Mouse (Mus musculus): ENCODE results near the gene Dapk1. TPM values are rescaled to one million over a fixed set of nuclear protein-coding genes. Genes with fewer than 3 reads are reported as not detected.
A peak's percentile ranks its signal among the peaks of the same experiment; 100 is the strongest.
"Not testable (repeated sequence)": the region's sequence is repeated elsewhere in the genome, so short reads cannot be mapped to it uniquely, and the experiment has no call there.

Gene Dapk1
- total RNA-seq (2021): 10 to 100 TPM; 27.7 to 30.2 TPM
- long read RNA-seq, experiment 1, full-length matches to known transcripts: 3 of 10 reads
- long read RNA-seq, experiment 1, partial matches to known transcripts: 3 of 10 reads
- long read RNA-seq, experiment 1, other reads (novel, unspliced or antisense): 4 of 10 reads
- long read RNA-seq, experiment 2, full-length matches to known transcripts: 6 of 12 reads
- long read RNA-seq, experiment 2, partial matches to known transcripts: 0 of 12 reads
- long read RNA-seq, experiment 2, other reads (novel, unspliced or antisense): 6 of 12 reads

DNA sequence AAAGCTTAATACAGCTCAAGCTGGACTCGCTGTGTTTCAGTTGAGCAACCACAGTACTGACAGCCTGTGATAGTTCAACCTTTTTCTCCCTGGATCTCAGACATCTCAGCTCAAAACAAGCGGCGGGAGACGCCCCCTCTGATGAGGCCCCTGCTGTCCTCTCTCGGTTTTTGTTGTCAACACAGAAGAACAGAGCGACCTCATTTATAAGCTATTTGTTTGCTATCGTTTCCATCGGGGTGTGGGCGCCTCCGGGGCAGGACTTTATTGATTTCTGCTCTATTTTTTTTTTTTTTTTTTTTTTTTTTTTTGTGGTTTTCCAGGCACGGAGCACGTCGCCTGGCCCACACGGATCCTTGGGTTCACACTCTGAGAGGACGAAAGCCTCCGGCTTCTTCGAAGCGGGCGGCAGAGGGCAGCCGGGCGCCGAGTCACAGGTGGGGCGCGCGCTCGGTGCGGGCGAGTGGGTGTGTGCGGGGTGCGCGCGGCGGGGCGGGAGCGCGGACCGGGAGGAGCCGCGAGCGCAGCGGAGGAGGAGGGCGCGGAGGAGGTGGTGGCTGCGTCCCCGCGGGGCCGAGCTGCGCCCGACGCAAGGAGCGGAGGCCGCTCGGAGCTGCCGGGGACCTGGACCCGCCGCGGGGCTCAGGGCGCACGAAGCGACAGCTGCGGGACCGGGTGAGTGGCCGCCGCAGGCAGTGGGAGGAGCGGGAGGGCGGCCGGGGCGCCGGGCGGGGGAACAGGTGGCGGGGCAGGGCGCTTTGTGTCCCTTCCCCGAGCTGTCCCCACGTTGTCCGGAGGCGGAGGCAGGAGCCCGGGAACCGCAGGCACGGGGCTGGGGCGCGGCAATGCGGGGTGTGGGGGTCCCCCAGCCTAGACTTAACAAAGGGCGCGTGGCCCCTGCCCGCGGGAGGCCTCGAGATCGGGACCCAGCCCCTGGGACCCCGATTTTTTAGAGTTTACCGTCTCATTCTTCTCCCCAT, at the start of gene Dapk1:
TSS of gene Dapk1 (plus strand) at position 512 of the 980 bp plus-strand sequence.
- peak; percentile 87 to 91 for DNase-seq

DNA sequence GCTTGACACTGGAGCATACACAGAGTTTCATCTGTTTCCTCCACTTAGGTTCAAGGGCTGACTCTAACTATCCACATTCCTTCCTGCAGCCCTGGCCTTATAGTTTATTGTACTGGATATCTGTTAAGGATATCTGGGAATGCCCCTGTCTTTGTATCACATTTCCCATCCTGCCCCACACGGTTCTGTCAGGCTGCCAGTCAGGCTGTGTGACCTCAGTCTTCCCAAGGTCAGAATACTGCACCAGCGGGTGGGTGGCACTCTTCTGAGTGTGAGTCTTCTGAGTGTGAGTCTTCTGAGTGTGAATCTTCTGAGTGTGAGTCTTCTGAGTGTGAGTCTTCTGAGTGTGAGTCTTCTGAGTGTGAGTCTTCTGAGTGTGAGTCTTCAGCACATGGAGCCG, 48.4 kb upstream of the Dapk1 start:
- no peak for DNase-seq

DNA sequence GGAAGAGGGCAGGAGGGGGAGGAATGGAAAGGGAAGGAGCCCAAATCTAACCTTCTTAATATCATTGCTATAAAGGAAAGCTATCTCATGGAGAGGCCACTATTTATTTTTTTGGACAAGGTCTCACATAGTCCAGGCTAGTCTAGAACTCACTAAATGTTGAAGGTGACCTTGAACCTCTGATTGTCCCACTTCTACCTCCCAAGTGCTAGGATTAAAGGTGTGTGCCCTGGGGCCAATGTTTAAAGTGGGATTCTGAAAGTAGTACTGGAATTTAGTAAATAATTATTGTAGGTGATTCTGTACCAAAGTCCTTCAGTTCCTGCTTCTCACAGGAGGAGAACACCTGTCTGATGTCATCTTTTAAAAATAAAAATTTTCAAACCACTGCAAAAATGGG, 45.3 kb upstream of the Dapk1 start:
- no peak for DNase-seq

DNA sequence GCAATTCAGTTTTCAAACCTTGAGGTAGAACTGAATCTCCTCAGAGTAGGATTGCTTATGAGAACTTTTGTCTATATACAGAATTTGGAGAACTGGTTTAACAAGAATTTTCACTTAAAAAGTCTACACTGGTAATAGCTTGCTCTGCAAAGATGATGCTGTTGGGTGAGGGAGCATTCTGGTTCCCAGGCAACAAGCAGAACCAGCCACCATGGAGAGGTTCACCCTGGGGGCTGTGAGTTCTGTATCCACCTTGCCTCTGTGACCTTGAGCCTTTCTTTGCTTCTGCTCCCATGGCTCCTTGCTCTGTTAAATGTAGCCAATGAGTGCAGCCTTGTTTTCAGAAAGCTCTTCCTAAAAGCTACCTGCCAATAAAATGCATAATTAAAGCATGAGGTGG, 44.8 kb upstream of the Dapk1 start:
- DNase-seq: no peak

DNA sequence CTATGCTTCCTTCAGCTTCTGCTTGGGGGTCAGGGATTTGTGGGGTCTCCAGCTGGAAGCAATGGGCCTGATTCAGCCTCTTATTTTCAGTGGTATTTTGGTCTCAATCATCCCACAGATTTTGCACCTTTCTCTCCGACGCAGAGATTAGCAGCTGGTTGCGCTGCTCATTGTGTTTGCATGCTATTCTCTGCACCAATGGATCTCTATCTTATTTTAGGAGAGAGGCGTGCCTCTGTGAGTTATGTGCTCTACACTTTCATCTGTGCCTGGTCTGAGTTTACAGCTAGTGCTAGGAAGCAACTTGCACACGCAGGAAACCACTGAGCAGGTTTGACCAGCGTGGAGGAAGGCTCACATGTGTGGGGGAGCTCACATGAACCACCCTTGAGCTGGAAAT, 37.4 kb upstream of the Dapk1 start:
- no peak for DNase-seq

DNA sequence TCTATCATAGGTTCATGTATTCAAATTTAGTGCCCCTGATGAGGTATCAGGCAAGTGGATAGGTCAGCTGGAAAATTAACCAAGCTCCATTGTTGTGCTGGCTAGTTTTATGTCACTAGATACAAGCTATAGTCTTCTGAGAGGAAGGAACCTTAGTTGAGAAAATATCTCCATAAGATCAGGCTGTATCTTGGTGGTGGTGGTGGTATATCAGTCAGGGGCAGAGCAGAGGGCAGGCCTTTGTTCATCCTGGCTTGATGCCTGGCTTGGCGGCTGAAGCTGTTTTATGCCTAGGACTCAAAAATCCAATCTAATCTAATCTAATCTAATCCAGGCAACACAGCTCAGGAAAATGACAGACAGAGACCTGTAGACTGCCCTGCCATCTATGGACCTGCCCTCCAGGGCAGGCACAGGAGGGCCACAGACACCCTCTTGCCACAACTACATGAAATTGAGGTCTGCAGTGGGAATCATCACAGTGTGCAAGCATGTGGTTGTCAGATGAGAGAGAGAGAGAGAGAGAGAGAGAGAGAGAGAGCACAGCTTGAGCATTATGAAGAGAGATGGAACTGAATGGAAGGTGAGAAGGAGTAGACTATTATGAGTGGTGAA, 32.7 kb upstream of the Dapk1 start:
- no peak for DNase-seq

DNA sequence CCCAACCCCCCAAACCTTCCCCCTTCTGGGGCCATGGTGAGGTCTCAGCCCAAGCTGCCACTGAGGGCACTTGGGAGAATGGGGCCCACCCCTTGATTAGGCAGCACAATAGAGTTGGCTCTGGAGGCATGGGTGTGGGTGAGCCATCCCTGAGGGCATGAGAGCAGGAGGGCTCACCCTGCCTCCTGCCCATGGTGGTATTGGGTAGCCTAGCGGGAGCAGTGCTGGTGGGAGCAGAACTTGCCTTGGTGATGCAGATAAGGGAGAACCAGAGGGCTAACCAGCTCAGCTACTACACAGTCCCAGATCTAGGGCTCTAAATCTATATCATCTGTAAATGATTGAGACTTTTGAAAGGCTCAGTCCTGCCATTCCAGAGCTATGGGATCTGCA, 32.2 kb upstream of the Dapk1 start:
- DNase-seq: no peak

DNA sequence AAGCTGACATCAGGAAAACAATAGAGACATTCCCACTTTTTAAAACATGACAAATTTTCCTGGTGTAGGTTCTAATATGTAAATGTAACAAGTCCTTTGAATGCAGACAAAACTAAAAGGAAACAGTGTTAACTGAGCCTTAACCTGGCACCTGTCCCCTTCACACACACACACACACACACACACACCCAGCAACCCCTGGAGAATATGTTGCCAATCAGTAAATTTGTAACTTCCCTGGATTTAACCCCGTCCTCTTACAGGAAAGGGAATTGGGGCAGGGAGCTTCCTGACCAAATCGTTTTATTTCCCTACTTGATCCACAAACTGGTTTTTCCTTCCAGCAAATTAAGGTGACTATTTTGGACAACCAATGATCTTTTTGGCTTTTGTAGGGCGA, 28.2 kb upstream of the Dapk1 start:
- no peak for DNase-seq

DNA sequence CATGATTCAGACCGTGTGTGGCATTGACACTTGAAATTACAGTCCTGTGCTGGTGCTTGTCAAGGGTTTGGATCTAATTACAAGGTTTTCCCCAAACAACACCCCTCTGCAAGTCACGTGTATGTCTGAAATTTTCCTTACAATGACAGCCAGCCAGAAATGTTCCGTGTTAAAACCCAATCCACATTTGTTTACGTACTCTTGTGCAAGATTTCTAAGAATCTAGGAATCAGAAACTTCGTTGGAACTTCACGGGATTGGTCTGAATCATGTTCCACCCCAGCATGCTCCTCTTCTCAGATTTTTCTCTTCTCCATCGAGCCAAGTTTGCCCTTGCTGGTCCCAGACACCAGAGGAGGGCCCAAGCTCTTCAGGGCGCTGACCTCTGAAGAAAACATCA, 27.8 kb upstream of the Dapk1 start:
- DNase-seq: peak; percentile 11 to 24

DNA sequence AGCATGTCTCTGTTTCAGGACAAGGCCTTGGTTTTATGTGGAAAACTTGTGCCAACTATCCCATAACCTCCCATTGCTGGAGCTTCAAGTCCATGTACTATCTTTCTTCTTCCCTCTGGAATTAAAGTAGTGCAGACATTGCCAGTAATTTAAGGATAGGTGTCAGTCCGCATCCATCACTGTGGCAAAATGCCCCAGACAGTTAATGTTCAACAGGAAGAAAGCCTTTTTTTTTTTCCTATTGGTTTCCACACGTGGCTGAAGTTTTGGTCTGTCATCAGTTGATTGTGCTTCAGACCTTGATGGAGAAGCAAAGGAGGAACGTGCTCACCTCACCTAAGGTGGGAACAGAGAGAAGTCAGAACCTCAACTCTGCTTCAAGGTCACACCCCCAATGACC, 23.2 kb upstream of the Dapk1 start:
- no peak for DNase-seq

DNA sequence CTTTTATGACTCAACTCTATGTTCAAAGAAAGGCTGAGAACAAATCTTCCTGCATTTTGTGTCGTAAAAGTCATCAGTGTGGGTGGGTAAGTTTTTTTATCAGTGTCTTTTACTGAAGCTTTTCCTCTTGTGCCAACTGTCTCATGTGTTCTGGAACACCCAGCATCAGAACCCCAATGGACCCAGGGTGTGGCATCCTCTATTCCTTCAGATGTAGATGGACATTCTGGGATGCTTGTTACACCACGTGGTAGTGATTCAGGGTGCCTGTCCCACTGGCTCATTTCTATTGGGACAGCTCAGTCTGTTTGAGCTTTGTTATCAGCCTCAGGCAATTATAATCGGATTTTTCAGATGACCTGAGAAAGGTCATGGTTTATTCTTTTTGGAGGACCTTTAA, 6.9 kb upstream of the Dapk1 start:
- peak; percentile 44 to 59 for DNase-seq

DNA sequence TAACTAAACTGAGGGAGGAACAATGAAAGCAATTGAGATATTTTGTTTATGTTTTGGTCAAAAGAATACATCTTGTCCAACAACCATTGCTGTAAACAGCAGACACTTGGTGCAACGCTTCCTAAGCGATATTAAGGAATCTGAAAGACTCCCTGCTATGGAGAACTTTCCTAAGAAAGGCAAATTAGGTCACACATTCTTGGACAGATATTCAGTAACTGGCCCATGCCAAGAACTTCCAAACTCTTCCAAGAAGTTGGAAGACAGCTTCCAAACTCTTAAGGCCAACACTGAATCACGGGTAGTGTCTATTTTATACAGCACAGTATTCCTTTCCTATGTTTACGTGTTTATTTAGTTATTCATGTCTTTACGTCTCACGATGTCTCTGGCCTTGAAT, 6.2 kb upstream of the Dapk1 start:
- DNase-seq: peak; percentile 58 to 60

DNA sequence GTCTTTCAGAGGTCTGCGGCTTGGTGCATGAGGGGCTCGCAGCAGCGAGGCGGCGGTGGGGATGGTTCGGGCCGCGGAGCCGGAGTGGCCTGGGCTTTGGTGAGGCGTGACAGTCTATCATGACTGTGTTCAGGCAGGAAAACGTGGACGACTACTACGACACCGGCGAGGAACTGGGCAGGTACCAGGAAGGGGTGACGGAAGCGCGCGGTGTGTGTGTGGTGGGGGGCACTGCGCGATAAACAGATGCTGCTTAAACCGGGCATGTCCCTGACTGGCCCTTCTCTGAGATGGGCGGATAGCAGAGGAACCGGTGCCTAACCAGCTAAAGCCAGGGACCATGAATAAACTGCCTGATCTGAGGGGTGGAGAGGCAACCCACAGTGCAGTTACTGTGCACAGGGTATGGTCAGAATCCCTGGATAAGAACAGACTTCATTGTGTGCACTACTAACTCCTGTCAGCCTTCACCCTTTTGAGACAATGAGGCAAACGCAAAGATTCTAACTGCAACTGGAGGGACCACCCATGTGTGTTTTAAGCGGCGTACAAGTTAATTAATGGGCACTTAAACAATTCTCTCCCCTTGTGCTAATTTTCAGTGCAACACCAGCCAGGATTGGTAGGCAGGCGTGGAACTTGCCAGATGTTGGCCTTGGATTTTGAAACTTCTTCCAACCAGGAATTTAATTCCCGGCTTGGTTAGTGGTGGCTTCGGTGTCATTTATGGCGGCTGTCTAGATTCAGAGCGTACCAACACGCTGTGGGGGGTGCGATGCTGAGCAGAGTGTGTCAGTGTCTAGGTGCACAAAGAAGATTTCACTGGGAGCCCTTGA, 887 bp downstream of the Dapk1 start:
- DNase-seq: peak; percentile 44 to 60

DNA sequence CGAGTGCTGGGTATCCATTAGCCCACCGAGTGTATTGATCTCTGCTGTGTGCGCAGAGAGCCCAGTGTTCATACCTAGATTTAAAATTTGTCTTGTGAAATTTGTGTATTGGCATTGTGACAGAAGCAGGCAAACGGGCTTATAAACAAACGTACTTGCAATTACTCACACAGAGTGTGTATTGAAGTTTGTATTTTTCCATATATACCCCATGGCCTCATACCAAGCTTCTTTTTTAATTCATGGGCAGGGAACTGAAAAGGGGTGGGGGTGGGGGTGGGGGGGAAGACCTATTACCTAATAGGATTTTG, 1.5 kb downstream of the Dapk1 start:
- DNase-seq: no peak

DNA sequence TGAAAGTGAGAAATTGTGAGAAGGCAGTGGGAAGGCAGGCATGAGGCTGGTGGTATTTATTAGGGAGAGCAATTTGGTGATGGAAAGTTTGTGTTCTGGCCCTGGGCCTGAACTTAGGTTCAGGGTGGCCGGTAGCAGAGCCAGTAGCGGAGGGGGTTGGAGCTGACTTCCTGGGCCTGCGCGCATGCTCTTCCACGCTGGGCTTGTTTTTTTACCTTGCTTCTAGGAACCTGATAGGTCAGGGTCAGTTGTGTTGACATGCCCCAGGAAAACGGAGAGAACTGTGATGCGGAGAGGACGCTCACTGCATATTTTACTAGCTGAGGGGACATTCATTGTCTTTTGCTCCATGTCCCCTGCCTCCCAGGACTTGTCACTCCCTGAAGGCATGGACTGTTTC, 5.7 kb downstream of the Dapk1 start:
- DNase-seq: no peak

DNA sequence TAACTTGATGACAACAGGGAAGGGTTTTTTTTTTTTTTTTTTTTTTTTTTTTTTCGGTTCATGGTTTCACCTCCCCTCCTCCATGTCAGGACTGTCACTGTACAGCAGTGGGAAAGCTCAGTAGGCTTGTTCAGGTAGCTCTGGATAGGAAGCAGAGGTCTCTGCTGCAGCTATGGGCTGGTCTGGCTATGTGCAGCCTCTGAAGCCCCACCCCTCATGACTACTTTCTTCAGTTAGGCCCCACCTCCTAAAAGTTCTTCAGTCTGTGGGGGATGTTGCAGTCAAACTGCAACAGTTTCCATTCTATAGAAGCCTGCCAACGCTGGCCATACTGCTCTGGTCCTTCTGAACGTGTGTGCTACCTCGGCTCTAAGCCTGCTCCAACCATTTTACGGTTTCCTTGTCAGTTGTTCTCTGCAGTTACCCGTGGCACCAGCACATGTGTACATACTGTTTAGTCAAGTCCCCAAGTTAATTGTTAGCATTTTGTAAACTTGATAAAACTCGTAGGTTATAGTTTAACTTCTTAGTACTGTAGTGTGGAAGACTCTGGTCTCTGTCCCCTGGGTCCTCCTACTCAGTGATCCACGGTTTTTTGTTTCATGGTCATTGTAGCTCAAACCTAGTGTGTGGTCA, 6.8 kb downstream of the Dapk1 start:
- DNase-seq: peak in 1 of 2 experiments; percentile 3

DNA sequence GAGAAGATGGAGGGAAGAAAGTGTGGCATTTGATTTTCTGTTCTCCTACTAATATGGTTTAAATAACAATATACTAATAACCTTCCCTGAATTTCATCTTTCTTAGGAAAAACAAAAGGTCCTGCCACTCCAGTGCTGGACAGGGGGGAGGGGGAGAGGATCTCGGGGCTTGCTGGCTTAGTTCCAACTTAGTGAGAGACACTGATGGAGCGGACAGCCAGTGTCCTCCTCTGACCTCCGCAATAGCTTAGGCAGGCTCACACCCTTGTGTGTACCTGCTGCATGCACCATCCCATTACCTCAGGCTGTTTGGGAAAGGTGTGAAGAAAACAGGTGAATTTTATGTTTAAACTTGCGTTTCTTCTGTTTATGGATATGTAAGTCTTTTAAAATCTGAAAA, 7.5 kb downstream of the Dapk1 start:
- DNase-seq: peak in 1 of 2 experiments; percentile 5

DNA sequence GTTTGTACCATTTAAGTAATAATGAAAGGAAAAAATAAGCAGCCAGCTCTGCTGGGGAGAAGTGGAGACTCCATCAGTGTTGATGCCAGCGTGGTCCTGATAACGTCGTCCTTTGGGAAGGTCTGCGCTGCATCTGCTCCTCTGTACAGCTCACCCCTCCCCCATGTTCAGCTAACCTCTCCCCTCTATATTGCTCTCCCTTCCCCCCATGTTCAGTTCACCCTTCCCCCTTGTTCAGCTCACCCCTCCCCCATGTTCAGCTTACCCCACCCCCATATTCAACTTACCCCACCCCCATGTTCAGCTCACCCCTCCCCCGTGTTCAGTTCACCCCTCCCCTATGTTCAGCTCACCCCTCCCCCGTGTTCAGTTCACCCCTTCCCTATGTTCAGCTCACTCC, 8.8 kb downstream of the Dapk1 start:
- DNase-seq: no peak

DNA sequence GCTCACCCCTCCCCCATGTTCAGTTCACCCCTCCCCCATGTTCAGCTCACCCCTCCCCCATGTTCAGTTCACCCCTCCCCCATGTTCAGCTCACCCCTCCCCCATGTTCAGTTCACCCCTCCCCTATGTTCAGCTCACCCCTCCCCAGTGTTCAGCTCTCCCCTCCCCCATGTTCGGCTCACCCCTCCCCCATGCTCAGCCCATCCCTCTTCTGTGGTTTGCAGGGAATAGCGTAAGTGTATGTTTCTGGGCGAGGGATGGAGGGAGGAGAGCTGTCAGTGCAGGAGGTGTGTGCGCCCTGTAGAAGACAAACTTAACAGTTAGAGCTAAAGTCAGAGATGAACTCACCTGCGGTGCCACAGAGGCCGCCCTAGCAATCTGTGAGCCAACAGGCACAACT, 9.2 kb downstream of the Dapk1 start:
- not testable (repeated sequence) for DNase-seq

DNA sequence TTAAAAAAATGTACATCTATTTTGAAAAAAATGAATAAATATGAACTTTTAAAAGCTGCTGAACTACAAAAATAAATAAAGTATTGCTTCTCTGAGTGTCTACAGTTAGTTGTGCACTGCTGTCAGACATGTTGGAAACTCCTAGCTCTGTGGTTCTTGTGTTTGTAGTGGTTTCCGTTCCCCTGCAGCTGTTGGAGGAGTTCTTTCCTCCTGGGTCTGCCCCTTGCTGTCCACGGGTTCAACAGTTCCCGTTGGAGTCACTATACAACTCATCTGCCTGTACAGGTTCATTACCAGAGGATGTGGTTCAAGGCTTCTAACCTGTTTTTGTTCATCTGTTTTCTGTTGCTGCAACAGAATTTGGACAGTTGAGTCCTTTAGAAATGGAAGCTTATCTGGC, 10.4 kb downstream of the Dapk1 start:
- DNase-seq: no peak

DNA sequence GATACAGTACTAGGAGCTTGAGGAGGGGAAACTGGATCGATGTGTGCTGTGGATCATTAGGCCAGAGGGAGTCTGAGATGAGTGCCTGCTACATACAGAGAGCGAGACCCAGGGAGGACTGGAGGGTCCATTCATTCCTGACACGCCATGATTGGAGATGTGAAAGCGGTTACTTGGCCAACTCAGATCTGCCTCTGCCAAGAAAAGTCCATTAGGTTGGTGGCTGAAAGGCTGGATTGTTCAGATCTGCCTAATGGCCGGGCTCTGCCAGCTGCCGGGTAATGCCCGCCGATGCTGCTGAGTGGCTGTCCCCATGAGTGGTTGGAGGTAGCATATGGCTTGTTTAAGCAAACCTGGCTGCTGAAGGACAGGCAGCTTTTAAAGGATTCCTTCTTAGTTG, 12.4 kb downstream of the Dapk1 start:
- peak in 1 of 2 experiments; percentile 10 for DNase-seq
